Mouse (Mus musculus): ENCODE data around the gene Nploc4. TPM values are rescaled to one million over a fixed set of nuclear protein-coding genes. Genes with fewer than 3 reads are reported as not detected.
"Not testable (repeated sequence)": the region's sequence is repeated elsewhere in the genome, so short reads cannot be mapped to it uniquely, and the experiment has no call there.

Nploc4 gene
- polyA plus RNA-seq, 1 experiment from 2014 or later: 51.8 TPM

DNA sequence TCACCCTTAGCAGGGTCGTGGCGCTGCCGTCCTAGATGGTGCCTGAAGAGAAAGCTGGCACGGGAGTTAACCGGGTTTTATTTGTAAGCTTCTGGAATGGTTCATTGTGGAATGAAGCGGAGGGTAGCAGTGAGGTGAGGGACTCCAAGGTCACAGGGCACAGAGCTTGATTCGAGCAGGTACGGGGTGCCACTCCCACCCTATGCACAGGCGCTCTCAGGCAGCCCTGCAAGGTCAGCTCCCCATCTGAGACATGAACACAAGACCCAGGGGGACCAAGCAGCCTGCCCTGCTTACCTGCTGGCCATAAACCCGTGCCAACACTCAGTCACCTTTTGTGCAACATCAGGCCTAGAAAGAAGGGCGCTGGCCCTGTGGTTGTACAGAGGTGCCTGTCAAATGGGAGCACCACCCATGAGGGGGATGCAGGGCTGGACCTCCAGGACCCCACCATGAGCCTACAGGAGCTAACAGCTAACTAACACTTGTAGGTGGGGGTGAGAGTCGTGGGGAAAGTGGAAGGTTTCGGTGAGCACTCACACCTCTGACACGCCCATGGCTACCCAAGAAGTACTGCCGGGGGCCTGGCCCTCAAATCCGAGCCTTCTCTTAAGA is 88.0 kb downstream of the Nploc4 start:
- H3K4me3 ChIP-seq: peak overlapping the region; percentile 100
- peaks cover 11% of the 10 kb centered on the region; the same call in 1 of the 2 replicates for H3K27me3 ChIP-seq
- ATAC-seq (ENCODE audit: low FRiP score, low read depth): peak; percentile 9
- H3K9me3 ChIP-seq: no peaks in the 10 kb centered on the region
- H3K27ac ChIP-seq (replicated peaks): peak overlapping the region; percentile 100
- 3% methylated on average over 16 of the region's 16 CpGs for WGBS
- H3K4me1 ChIP-seq: peaks cover 46% of the 10 kb centered on the region
- H3K36me3 ChIP-seq: peaks cover 16% of the 10 kb centered on the region
- peak overlapping the region; percentile 100 for H3K9ac ChIP-seq (replicated peaks)
- H3K4me2 ChIP-seq (replicated peaks): peak overlapping the region; percentile 64

DNA sequence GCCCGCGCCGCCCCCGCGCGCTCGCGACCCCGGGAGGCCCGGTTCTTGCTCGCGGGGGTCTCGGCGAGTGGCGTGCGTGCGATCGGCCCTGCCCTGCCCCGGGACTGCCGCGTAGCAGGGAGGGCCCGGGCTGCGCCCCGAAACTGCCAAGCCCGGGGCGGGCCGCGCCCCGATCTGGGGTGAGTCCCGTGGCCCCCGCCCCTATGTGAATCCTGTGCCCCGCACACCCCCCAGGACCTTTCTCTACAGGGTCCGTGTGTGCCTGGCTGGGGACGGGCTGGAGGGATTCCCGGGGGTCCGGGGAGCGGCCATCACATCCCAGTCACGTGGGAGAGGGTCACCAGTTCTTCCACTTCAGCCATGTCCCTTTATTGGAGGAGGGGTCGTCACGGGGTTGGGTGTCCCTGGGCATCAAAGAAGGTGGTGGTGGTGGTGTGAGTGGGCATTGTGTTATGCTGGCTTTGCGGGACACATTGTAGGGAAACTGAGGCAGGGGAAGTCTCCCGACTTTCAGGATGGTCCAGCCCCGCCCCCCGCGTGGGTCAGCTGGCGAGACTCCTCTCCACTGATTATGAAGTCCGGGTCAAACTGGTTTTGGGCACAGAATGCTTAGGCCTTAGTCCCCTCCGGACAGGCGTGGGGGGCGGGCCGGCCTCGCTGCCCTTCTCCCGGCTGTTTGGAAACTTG is 88.7 kb downstream of the Nploc4 start:
- Histone ChIP-seq H3K27me3 (peaks cover 11% of the 10 kb centered on the region; the same call in 1 of the 2 replicates), H3K27ac (replicated peaks) (peak overlapping the region; percentile 100), H3K9me3 (no peaks in the 10 kb centered on the region), H3K9ac (replicated peaks) (peak overlapping the region; percentile 100), H3K4me1 (peaks cover 44% of the 10 kb centered on the region), H3K36me3 (peaks cover 16% of the 10 kb centered on the region), H3K4me3 (peak overlapping the region; percentile 100), H3K4me2 (replicated peaks) (peak overlapping the region; percentile 64)
- under 1% methylated on average over 53 of the region's 53 CpGs for WGBS
- peak; percentile 59 for ATAC-seq (ENCODE audit: low FRiP score, low read depth)

DNA sequence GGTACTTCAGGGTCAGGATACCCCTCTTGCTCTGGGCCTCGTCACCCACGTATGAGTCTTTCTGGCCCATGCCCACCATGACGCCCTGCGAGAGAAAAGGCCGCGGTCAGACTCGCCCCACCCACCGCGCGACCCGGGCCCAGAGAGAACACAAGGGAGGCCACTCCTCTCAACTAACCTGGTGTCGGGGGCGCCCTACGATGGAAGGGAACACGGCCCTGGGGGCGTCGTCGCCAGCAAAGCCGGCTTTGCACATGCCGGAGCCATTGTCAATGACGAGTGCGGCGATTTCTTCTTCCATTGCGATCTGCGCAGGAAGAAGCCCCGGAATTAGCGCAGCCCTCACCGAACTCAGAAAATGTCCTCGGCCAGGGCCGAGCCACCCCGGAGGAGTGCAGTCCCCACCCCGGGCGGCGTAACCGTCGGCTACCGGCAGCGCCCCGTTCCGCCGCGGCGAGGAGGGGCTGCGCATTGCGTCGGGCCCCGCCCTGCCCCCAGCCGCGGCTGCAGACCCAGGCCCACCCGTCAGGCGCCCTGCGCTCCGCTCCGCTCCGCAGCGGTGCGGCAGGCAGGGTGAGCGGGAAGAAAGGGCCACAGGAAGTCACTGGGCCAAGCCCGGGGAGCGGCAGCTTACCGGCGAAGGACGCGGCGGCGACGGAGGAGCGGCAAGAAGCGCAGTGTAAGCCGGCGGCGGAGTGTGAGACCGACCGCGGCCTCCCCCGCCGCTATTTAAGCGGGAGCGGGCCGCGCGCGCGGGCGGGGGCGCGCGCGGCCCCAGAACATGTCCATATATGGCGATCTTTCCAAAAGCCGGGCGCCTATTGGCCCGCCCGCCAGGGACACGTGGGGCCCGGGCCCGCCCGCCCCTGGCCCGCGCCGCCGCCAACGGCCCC is 89.5 kb downstream of the Nploc4 start, which contains the start of gene Actg1:
Actg1 (minus strand) TSS at position 752 of the 893 bp plus-strand sequence.
- peaks cover 38% of the 10 kb centered on the region for H3K4me1 ChIP-seq
- H3K9me3 ChIP-seq: no peaks in the 10 kb centered on the region
- peak within 1 kb of the TSS; percentile 100 for H3K4me3 ChIP-seq
- peak; percentile 84 for ATAC-seq (ENCODE audit: low FRiP score, low read depth)
- H3K9ac ChIP-seq (replicated peaks): peak within 1 kb of the TSS; percentile 100
- H3K27ac ChIP-seq (replicated peaks): peak within 1 kb of the TSS; percentile 100
- H3K27me3 ChIP-seq: peaks cover 7% of the 10 kb centered on the region; the same call in 1 of the 2 replicates
- peak within 1 kb of the TSS; percentile 68 for H3K4me2 ChIP-seq (replicated peaks)
- WGBS: under 1% methylated on average over 78 of the region's 103 CpGs
- peaks cover 16% of the 10 kb centered on the region for H3K36me3 ChIP-seq

DNA sequence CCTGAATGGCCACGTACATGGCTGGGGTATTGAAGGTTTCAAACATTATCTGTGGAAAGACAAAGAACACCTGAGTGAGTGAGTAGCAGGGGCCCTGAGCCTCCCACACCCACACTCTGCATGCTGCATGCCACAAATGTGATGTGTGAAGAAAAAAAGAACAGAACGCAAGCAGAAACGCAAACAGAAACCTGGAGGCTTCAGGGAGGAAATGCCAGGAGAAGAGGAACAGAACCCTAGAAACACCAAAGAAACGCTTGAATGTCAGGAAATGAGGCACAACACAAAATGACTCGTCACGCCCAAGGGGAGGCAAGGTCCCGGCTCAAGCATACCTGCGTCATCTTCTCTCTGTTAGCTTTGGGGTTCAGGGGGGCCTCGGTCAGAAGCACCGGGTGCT is 90.2 kb downstream of the Nploc4 start:
- H3K27ac ChIP-seq (replicated peaks): peak overlapping the region; percentile 100
- ATAC-seq (ENCODE audit: low FRiP score, low read depth): no peak
- WGBS: 11% methylated on average over 10 of the region's 10 CpGs

DNA sequence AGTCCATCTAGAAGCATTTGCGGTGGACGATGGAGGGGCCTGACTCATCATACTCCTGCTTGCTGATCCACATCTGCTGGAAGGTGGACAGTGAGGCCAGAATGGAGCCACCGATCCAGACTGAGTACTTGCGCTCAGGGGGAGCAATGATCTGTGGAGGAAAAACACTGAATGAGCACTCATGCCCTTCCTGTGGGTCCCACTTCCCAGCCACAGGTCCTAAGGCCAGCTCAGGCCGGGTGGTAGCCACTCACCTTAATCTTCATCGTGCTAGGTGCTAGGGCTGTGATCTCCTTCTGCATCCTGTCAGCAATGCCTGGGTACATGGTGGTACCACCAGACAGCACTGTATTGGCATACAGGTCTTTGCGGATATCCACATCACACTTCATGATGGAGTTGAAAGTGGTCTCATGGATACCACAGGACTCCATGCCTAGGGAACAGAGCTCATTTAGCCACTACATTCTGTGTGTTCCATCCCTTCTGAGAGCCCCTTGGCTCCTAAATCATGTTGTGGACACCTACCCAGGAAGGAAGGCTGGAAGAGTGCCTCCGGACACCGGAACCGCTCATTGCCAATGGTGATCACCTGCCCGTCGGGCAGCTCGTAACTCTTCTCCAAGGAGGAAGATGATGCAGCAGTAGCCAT is 91.0 kb downstream of the Nploc4 start:
- not testable (repeated sequence) for H3K9me3 ChIP-seq; H3K27ac ChIP-seq (replicated peaks); ATAC-seq (ENCODE audit: low FRiP score, low read depth); H3K27me3 ChIP-seq
- peaks cover 32% of the 10 kb centered on the region for H3K4me1 ChIP-seq
- WGBS: 75% methylated on average over 11 of the region's 13 CpGs
- H3K9ac ChIP-seq (replicated peaks): peak overlapping the region; percentile 64
- peak overlapping the region; percentile 69 for H3K4me2 ChIP-seq (replicated peaks)
- peaks cover 16% of the 10 kb centered on the region for H3K36me3 ChIP-seq
- peak overlapping the region; percentile 46 for H3K4me3 ChIP-seq

More for the DNA sequence above, 90.2 kb downstream of the Nploc4 start:
- H3K9me3 ChIP-seq: no peaks in the 10 kb centered on the region
- peak overlapping the region; percentile 100 for H3K4me3 ChIP-seq
- H3K9ac ChIP-seq (replicated peaks): peak overlapping the region; percentile 100
- peaks cover 32% of the 10 kb centered on the region for H3K4me1 ChIP-seq
- H3K27me3 ChIP-seq: peaks cover 4% of the 10 kb centered on the region; the same call in 1 of the 2 replicates
- H3K36me3 ChIP-seq: peaks cover 16% of the 10 kb centered on the region
- H3K4me2 ChIP-seq (replicated peaks): peak overlapping the region; percentile 68

DNA sequence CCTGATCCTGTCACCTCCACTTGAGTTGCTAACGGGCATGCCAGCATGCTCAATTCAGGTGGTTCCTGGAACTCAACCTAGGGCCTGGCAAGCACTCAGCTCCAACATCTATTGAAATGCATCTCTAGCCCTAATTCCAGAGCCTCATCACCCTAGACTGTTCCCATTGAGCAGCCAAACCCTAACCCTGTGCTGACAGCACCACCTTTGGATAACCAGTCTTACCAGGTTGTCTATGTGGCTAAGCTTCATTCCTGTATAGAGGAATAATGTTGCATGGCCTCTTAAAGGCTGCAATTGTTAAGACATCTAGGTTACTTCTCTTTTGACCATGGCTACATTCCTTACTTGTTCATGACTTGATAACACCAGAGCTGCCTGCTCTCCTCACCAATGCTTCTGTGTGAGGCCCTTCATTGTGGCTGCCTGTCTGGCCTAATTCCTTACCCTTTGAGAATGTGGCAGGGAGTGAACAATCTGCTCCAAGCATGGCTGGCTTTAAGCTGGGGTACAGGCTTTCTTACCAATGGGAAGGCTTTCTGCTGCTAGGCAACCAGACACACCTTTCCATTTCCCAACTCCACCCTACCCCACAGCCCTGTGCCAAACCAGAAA is 92.3 kb downstream of the Nploc4 start:
- 44% methylated on average over 1 of the region's 1 CpGs for WGBS
- H3K4me1 ChIP-seq: peaks cover 23% of the 10 kb centered on the region
- no peaks in the 10 kb centered on the region for H3K9me3 ChIP-seq
- H3K36me3 ChIP-seq: peaks cover 16% of the 10 kb centered on the region
- peak overlapping the region; percentile 17 for H3K9ac ChIP-seq (replicated peaks)
- H3K27ac ChIP-seq (replicated peaks): peak overlapping the region; percentile 60; the same call in 1 of the 2 replicates
- peak overlapping the region; percentile 47 for H3K4me2 ChIP-seq (replicated peaks)
- no peak for ATAC-seq (ENCODE audit: low FRiP score, low read depth)
- peak overlapping the region; percentile 28 for H3K4me3 ChIP-seq
- no peaks in the 10 kb centered on the region for H3K27me3 ChIP-seq

DNA sequence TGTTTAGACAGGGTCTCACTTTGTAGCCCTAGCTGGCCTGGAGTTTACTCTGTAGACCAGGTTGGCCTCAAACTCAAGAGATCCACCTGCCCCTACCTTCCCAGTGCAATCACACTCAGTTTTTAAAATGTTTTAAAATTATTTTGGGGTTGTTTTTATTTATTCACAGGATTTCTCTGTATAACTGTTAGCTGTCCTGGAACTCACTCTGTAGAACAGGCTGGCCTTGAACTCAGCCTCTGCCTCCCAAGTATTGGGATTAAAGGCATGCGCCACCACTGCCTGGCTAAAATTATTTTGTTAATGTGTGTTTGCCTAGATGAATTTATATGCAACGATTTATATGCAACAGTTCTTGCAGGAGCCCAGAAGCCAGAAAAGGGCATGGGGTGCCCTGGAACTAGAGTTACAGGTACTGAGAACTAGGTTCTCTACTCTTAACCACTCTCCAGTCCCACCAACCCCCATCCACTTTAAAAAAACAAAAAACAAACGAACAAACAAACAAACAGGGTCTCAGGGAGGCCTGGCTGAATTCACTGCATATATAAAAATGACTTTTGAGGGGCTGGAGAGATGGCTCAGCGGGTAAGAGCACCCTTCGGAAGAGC is 93.1 kb downstream of the Nploc4 start:
- no peak for ATAC-seq (ENCODE audit: low FRiP score, low read depth)
- H3K9ac ChIP-seq (replicated peaks): no peak overlapping the region
- H3K36me3 ChIP-seq: peaks cover 16% of the 10 kb centered on the region
- 72% methylated on average over 5 of the region's 5 CpGs for WGBS
- H3K4me3 ChIP-seq: no peak overlapping the region
- H3K9me3 ChIP-seq: no peaks in the 10 kb centered on the region
- H3K27ac ChIP-seq (replicated peaks): peak overlapping the region; percentile 47
- no peak overlapping the region for H3K4me2 ChIP-seq (replicated peaks)
- H3K27me3 ChIP-seq: no peaks in the 10 kb centered on the region
- peaks cover 15% of the 10 kb centered on the region for H3K4me1 ChIP-seq

DNA sequence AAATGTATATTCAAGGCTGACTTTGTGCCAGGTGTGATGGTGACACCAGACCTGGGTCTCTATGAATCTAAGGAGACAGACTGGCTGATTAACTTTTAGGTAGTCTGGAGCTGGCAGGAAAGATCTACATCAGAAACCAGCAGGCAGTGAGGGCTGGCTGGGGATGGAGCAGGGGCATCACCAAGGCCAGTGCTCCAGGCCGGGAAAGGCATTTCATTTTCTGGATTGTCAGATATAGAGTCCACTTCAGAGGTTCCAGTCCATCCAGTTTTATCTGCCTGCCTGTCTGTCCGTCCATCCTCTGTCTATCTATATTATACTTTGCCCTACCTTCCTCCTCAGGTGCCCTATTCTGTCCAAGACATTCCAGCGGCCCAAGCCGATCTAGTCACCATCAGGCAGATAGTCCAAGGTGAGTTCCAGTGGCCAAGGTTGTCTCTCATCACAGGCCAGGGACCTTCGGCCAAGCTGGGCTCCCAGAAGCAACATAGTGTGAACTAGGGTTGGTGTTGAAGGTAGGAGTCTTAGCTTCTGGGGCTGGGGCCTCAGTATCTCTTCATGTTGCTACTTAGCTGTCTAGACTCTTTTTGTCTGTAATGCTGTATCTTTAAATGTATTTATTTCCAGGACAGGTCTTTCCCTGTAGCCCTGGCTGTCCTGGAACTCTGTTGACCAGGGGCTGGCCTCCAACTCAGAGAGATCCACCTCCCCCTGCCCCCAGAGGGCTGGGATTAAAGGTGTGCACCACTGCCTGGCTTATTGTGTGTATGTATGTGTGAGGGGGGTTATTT is 93.8 kb downstream of the Nploc4 start:
- Histone ChIP-seq H3K4me2 (replicated peaks) (no peak overlapping the region), H3K9me3 (no peaks in the 10 kb centered on the region), H3K9ac (replicated peaks) (no peak overlapping the region), H3K4me1 (peaks cover 11% of the 10 kb centered on the region), H3K27ac (replicated peaks) (peak overlapping the region; percentile 47), H3K36me3 (peaks cover 16% of the 10 kb centered on the region), H3K27me3 (no peaks in the 10 kb centered on the region), H3K4me3 (no peak overlapping the region)
- 78% methylated on average over 5 of the region's 5 CpGs for WGBS
- ATAC-seq (ENCODE audit: low FRiP score, low read depth): no peak

DNA sequence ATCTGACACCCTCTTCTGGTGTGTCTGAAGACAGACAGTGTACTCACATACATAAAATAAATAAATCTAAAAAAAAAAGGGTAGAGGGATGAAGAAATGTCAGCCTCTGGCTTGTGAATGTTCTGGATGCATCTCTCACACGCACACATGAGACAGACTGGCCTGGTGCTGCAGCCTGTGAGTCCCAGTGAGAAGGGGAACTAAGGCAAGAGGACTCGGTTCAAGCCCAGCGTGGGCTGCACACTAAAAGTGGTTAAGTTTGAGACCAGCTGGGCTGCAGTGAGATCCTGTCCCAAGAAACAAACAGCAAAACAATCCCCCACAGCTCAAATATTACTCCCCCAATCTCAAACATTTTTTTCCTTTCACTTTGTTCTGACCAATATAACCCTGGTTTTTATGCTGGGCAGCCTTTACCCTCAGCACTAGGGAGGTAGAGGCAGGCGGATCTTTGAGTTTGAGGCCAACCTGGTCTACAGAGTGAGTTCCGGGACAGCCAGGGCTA is 94.8 kb downstream of the Nploc4 start:
- H3K27me3 ChIP-seq: no peaks in the 10 kb centered on the region
- peaks cover 11% of the 10 kb centered on the region for H3K4me1 ChIP-seq
- no peak for ATAC-seq (ENCODE audit: low FRiP score, low read depth)
- peaks cover 16% of the 10 kb centered on the region for H3K36me3 ChIP-seq
- H3K27ac ChIP-seq (replicated peaks): no peak overlapping the region
- no peak overlapping the region for H3K9ac ChIP-seq (replicated peaks)
- 95% methylated on average over 5 of the region's 5 CpGs for WGBS
- H3K4me2 ChIP-seq (replicated peaks): no peak overlapping the region
- H3K9me3 ChIP-seq: no peaks in the 10 kb centered on the region
- no peak overlapping the region for H3K4me3 ChIP-seq

DNA sequence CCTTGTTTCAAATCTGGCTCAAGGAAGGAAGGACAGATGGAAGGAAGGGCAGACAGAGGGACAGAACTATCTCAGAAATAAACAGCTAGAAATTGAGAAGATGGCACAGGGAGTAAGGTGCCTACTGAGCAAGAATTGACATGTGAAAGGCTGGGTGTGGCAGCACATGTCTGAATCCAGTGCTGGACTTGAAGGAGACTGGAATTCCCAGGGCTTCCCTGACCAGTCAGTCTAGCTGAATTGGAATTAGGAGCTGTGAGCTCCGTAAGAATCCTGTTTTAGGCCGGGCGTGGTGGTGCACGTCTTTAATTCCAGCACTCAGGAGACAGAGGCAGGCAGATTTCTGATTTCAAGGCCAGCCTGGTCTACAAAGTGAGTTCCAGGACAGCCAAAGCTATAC is 95.8 kb downstream of the Nploc4 start:
- no peak for ATAC-seq (ENCODE audit: low FRiP score, low read depth)
- H3K36me3 ChIP-seq: peaks cover 11% of the 10 kb centered on the region
- no peak overlapping the region for H3K4me3 ChIP-seq
- H3K9me3 ChIP-seq: no peaks in the 10 kb centered on the region
- H3K9ac ChIP-seq (replicated peaks): no peak overlapping the region
- 92% methylated on average over 4 of the region's 4 CpGs for WGBS
- H3K4me1 ChIP-seq: peaks cover 10% of the 10 kb centered on the region
- H3K27ac ChIP-seq (replicated peaks): no peak overlapping the region
- no peaks in the 10 kb centered on the region for H3K27me3 ChIP-seq
- H3K4me2 ChIP-seq (replicated peaks): no peak overlapping the region
